Mouse (Mus musculus) heart, embryonic 14.5 days (tissue): Measurements from ENCODE around the gene App. TPM values are rescaled to one million over a fixed set of nuclear protein-coding genes. Genes with fewer than 3 reads are reported as not detected.

ENCODE experiments used
- ATAC-seq: fragments of 200-750 bp; cut with Nextera tagmentation; 2 replicates; pipeline ENCODE4 v1.8.0; 2017; ENCODE audit warnings: low read depth, moderate TSS enrichment; ENCODE audit not compliant: insufficient number of reproducible peaks, insufficient read depth, low FRiP score
- H3K27ac ChIP-seq, 2 experiments: fragments of 200-500 bp in 1 of 2; fragments of 300-500 bp in 1 of 2; sonication (generic) in 1 of 2; replicated peaks in 1 of 2; 2 replicates each; pipeline ENCODE4 v1.5.1; 2012 to 2014; ENCODE audit warnings: low read depth in 2 of 2, low read length in 2 of 2, control low read depth in 1 of 2, mild to moderate bottlenecking in 1 of 2, mixed read lengths in 1 of 2; ENCODE audit not compliant: control insufficient read depth in 1 of 2, insufficient read depth in 1 of 2
- H3K27me3 ChIP-seq: fragments of 300-500 bp; sonication (generic); 2 replicates; pipeline ENCODE4 v1.6.1; 2014; ENCODE audit warnings: mild to moderate bottlenecking, low read length, control low read depth; ENCODE audit not compliant: control insufficient read depth, insufficient read depth
- H3K36me3 ChIP-seq: fragments of 300-500 bp; sonication (generic); 2 replicates; pipeline ENCODE4 v1.6.1; 2014; ENCODE audit warnings: mild to moderate bottlenecking, control low read depth, low read length, mixed read lengths; ENCODE audit not compliant: control insufficient read depth, insufficient read depth
- H3K4me1 ChIP-seq, 2 experiments: fragments of 200-500 bp in 1 of 2; fragments of 300-500 bp in 1 of 2; sonication (generic) in 1 of 2; 2 replicates each; pipeline ENCODE4 v1.6.1; 2012 to 2014; ENCODE audit warnings: low read length in 2 of 2, control low read depth in 1 of 2, mixed read lengths in 1 of 2; ENCODE audit not compliant: control insufficient read depth in 2 of 2, insufficient read depth in 2 of 2
- H3K4me2 ChIP-seq: fragments of 300-500 bp; sonication (generic); 2 replicates; pipeline ENCODE4 v1.6.1; 2014; ENCODE audit warnings: mild to moderate bottlenecking, low read length
- H3K4me3 ChIP-seq, 2 experiments: fragments of 200-500 bp in 1 of 2; fragments of 300-500 bp in 1 of 2; sonication (generic) in 1 of 2; 2 replicates each; pipeline ENCODE4 v1.5.1; 2012 to 2014; ENCODE audit warnings: low read length in 2 of 2, mild to moderate bottlenecking in 2 of 2, control low read depth in 1 of 2, low read depth in 1 of 2, moderate library complexity in 1 of 2; ENCODE audit not compliant: control insufficient read depth in 1 of 2, insufficient read depth in 1 of 2
- H3K9ac ChIP-seq: fragments of 300-500 bp; sonication (generic); 2 replicates; pipeline ENCODE4 v1.6.1; 2014; ENCODE audit warnings: mild to moderate bottlenecking, low read length
- H3K9me3 ChIP-seq: fragments of 300-500 bp; sonication (generic); 2 replicates; pipeline ENCODE4 v1.6.1; 2016; ENCODE audit warnings: low read length, control low read depth; ENCODE audit not compliant: control insufficient read depth
- WGBS: fragments of 180-500 bp; shearing (Covaris S2); extraction: QIAGEN DNeasy Blood & Tissue Kit; methylation state at CpG from one replicate; pipeline ENCODE4 v1.1.7; 2014; 5-methylcytosine and 5-hydroxymethylcytosine counted together
- polyA plus RNA-seq: library from polyadenylated mRNA; unstranded; fragments of >200 nt; fragmentation: Nextera tagmentation; extraction: Ambion mirVana; gene quantifications from 2 replicates; pipeline ENCODE4 v1.2.1, GENCODE M21; 2014

Gene App
- polyA plus RNA-seq, 1 experiment from 2014 or later: 169 TPM

DNA sequence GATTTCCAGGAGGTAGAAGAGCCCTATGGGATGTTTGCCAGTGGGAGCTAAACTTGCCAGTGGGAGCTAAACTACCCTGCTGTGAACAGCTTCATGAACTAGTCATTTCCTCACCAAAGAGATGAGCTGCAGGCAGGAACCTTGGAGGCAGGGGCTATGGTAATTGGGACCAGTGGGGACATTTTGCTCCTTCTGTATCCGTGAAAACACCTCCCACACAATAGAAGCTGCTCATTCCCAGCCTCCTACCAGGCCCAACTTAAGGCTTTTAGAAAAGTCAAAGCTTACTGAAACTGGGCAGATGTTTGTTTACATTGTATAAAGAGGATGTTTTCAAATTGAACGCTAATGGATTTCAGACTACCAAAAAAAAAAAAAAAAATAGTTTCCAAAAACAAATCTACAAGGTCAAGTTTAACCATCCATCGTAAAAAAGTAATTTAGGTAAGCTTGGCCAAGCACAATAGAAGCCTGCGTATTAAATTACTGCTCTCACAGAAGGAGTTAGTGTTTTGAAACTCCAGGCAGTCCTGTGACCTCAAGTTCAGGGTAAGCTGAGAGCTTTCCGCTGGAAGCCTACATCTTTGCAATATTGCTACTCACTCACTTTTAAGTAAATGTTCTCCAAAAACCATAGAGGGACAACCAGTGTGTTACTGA lies 253.8 kb downstream of the App start:
- ATAC-seq: no peak
- no peak overlapping the region for H3K4me3 ChIP-seq
- no peaks in the 10 kb centered on the region for H3K27me3 ChIP-seq
- H3K27ac ChIP-seq: no peak overlapping the region
- no peak overlapping the region for H3K4me2 ChIP-seq
- H3K9ac ChIP-seq: no peak overlapping the region
- H3K4me1 ChIP-seq: 0 out of 4 replicates have a peak, but pooled peaks cover 0 to 4% of the 10 kb centered on the region in 2 experiments
- H3K9me3 ChIP-seq: no peaks in the 10 kb centered on the region
- no peaks in the 10 kb centered on the region for H3K36me3 ChIP-seq
- WGBS: 77% methylated on average over 5 of the region's 5 CpGs

DNA sequence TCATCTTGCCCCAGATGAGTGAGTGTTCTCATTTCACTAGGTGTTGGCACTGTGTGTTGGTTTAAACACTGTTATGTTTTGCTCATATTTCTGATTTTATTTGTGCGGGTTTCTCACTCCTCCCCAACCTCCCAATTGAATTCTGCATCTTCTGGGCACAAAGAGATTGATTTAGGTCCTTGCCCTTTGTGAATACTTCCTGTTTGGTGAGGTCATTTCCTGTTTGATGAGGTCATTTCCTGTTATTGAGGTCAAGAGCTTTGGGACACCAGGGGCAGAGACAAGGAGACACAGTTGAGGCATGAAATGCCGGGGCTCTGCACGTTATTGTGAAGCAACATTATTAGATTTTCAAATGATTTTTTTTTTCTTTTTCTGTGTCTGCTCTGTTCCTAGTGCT lies 254.5 kb downstream of the App start:
- 79% methylated on average over 3 of the region's 3 CpGs for WGBS

DNA sequence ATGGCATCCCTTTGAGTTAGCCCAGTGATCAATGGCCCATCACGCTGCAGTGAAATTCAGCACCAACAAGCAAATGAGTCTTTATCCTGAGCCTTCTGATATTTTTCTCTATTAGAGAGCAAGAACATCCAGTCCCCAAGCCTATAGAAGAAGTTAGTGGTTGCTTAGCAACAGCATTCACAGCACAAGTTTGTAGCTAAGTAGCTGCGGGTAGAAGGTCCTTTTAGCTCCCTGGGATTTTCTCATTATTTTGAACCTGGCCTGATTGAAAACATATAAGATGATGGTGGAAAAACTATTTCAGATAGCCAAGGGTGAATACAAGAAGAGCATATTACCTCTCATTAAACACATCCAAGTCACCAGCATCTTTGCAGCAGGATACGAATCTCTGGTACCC lies 256.8 kb downstream of the App start:
- Histone ChIP-seq H3K27me3 (no peaks in the 10 kb centered on the region), H3K27ac (no peak overlapping the region), H3K9me3 (no peaks in the 10 kb centered on the region), H3K9ac (no peak overlapping the region), H3K4me2 (no peak overlapping the region), H3K36me3 (no peaks in the 10 kb centered on the region), H3K4me1 (no peaks in the 10 kb centered on the region), H3K4me3 (no peak overlapping the region)
- no peak for ATAC-seq
- WGBS: 73% methylated on average over 3 of the region's 3 CpGs

More for the DNA sequence above, 254.5 kb downstream of the App start:
- H3K27ac ChIP-seq: no peak overlapping the region
- H3K4me1 ChIP-seq: 0 out of 4 replicates have a peak, but pooled peaks cover 0 to 4% of the 10 kb centered on the region in 2 experiments
- no peak overlapping the region for H3K9ac ChIP-seq
- ATAC-seq: no peak
- no peaks in the 10 kb centered on the region for H3K27me3 ChIP-seq
- no peaks in the 10 kb centered on the region for H3K36me3 ChIP-seq
- H3K9me3 ChIP-seq: no peaks in the 10 kb centered on the region
- H3K4me2 ChIP-seq: no peak overlapping the region
- no peak overlapping the region for H3K4me3 ChIP-seq

DNA sequence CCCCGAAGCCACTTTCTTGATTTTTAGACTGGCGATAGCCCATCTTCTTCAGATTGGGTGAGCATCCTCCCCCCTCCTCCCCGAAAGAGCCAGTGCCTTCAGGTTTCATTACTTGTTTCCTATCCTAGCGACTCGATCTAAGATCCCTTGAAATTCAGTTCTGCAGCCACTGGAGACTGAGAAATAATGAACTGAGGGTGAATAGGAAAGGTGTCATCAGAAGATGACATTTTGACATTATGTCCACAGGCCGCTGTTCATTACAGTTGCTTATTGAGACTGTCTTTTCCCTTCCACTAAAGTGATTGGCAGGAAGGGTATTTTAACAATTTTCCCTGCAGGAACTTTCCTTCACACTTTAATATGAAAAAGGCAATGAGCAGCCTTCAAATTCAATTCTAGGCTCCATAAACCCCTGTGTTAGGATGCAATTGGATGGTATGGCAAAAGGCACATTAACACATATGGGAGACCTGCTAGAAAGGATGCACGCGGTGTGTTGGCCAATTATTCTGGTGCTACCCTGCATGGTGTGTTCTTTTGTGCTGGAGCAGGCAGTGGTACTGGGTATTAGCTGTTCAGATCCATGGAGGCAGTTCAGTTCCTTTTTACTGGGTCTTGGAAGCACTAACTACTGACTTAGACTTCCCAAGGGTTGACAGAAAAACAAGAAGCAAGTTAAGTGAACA lies 261.9 kb downstream of the App start:
- H3K4me2 ChIP-seq: no peak overlapping the region
- H3K4me1 ChIP-seq: no peaks in the 10 kb centered on the region
- no peaks in the 10 kb centered on the region for H3K9me3 ChIP-seq
- H3K36me3 ChIP-seq: no peaks in the 10 kb centered on the region
- H3K4me3 ChIP-seq: no peak overlapping the region
- no peak overlapping the region for H3K27ac ChIP-seq
- 86% methylated on average over 8 of the region's 8 CpGs for WGBS
- no peak for ATAC-seq
- no peak overlapping the region for H3K9ac ChIP-seq
- H3K27me3 ChIP-seq: no peaks in the 10 kb centered on the region

DNA sequence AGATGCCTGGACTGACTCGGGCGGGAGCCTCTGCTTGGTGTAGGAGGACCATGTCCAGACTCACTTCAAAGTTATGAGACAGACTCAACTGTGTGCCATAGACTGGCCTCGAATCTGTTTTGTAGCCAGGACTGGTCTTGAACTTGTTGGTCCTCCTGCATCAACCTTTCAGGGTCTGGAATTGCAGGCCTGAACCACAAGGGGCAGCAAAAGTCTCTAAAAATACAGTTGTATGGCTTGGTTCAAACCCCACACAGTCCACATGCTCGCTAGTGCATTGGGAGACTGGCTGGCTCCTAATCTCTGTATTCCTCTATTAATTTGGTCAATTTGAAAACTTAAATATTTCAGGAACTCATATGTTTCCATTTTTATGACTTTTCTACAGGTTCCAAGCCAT lies 270.6 kb downstream of the App start:
- H3K27me3 ChIP-seq: no peaks in the 10 kb centered on the region
- H3K9me3 ChIP-seq: no peaks in the 10 kb centered on the region
- H3K27ac ChIP-seq: no peak overlapping the region
- WGBS: 80% methylated on average over 4 of the region's 4 CpGs
- no peak overlapping the region for H3K4me3 ChIP-seq
- no peaks in the 10 kb centered on the region for H3K4me1 ChIP-seq
- ATAC-seq: no peak
- no peak overlapping the region for H3K9ac ChIP-seq
- no peak overlapping the region for H3K4me2 ChIP-seq
- H3K36me3 ChIP-seq: no peaks in the 10 kb centered on the region
